Mouse (Mus musculus) midbrain, embryonic 11.5 days (tissue): ENCODE results near the gene Cer1. TPM values are rescaled to one million over a fixed set of nuclear protein-coding genes. Genes with fewer than 3 reads are reported as not detected.
A peak's percentile ranks its signal among the peaks of the same experiment; 100 is the strongest.

Source experiments
- ATAC-seq: fragments of 200-750 bp; cut with Nextera tagmentation; 2 replicates; pipeline ENCODE4 v1.8.0; 2017; ENCODE audit warnings: moderate TSS enrichment, moderate library complexity; ENCODE audit not compliant: low FRiP score
- DNase-seq: peaks from one replicate; pipeline ENCODE4 v3.0.0; 2015; ENCODE audit warnings: low spot score; ENCODE audit errors: missing footprints
- H3K27ac ChIP-seq: fragments of 300-500 bp; sonication (generic); 2 replicates; pipeline ENCODE4 v1.5.1; 2014; ENCODE audit warnings: low read depth, low read length
- H3K27me3 ChIP-seq: fragments of 300-500 bp; sonication (generic); 2 replicates; pipeline ENCODE4 v1.6.1; 2014; ENCODE audit warnings: mild to moderate bottlenecking, low read length, moderate library complexity, mixed read lengths; ENCODE audit not compliant: control insufficient read depth, insufficient read depth
- H3K36me3 ChIP-seq: fragments of 300-500 bp; sonication (generic); 2 replicates; pipeline ENCODE4 v1.6.1; 2014; ENCODE audit warnings: mild to moderate bottlenecking, low read length, moderate library complexity, mixed read lengths; ENCODE audit not compliant: control insufficient read depth, insufficient read depth
- H3K4me1 ChIP-seq: fragments of 300-500 bp; sonication (generic); 2 replicates; pipeline ENCODE4 v1.6.1; 2014; ENCODE audit warnings: low read length; ENCODE audit not compliant: control insufficient read depth, insufficient read depth
- H3K4me2 ChIP-seq: fragments of 300-500 bp; sonication (generic); 2 replicates; pipeline ENCODE4 v1.6.1; 2014; ENCODE audit warnings: mild to moderate bottlenecking, moderate library complexity
- H3K4me3 ChIP-seq: fragments of 300-500 bp; sonication (generic); 2 replicates; pipeline ENCODE4 v1.5.1; 2014; ENCODE audit warnings: low read depth, low read length
- H3K9ac ChIP-seq: fragments of 300-500 bp; sonication (generic); 2 replicates; pipeline ENCODE4 v1.6.1; 2014; ENCODE audit warnings: low read length
- H3K9me3 ChIP-seq: fragments of 300-500 bp; sonication (generic); 2 replicates; pipeline ENCODE4 v1.6.1; 2016; ENCODE audit warnings: low read length; ENCODE audit not compliant: control insufficient read depth
- WGBS: fragments of 180-500 bp; shearing (Covaris S2); extraction: QIAGEN DNeasy Blood & Tissue Kit; methylation state at CpG from one replicate; pipeline ENCODE4 v1.1.7; 2014; 5-methylcytosine and 5-hydroxymethylcytosine counted together
- polyA plus RNA-seq: library from polyadenylated mRNA; unstranded; fragments of >200 nt; fragmentation: Nextera tagmentation; extraction: Ambion mirVana; gene quantifications from 2 replicates; pipeline ENCODE4 v1.2.1, GENCODE M21; 2014

Cer1 gene
- polyA plus RNA-seq = not detected in 2 replicates

DNA sequence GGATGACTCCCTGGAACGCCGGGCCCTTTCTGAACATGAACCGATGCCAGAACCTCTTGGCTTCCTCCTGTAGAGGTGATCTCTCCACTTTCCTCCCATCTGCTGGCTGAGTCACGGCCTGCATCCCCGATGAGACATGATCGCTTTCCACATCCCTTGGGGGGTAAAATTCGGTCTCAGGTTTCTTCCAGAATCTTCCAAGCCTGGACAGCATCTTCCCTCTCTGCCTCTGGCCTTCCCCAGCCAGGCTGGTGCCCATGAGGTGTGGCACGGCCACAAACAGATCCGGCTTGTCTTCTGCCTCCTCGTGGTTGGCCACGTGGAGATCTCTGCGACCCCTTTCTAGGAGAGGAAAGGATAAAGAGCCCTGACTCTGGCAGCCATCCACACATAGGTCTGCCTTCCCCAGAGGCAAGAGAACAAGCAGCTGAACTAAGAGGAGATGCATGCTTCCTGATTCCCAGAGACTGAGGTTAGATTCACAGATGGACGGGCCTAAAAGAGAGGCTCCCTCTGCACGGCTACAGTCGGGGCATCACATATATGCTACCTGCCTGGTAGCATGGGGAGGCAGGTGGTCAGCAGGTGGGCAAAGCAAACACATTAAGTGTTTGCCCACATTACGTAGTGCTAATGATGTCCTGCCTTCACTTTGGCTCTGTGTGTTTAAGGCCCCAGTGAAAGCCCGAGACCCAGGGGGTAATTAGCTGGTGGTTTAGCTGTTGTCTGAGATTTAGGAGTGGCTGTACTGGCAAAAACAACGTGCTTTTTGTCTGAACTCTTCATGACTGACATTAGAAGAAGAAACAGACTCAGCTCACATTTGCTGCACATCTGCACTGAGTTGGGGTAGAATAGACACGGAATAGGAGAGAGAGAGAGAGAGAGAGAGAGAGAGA, at the start of gene Cer1:
Gene Cer1, minus strand, starts transcription at position 513 of the 899 bp plus-strand sequence.
- Histone ChIP-seq H3K4me3 (no peak within 1 kb of the TSS), H3K9me3 (no peaks in the 10 kb centered on the region), H3K36me3 (no peaks in the 10 kb centered on the region), H3K9ac (no peak within 1 kb of the TSS), H3K4me2 (no peak within 1 kb of the TSS), H3K27me3 (no peaks in the 10 kb centered on the region), H3K4me1 (no peaks in the 10 kb centered on the region), H3K27ac (no peak within 1 kb of the TSS)
- 77% methylated on average over 18 of the region's 19 CpGs for WGBS
- ATAC-seq (no peak), DNase-seq (peak; percentile 37)

- WGBS = 14% methylated on average over 5 of the region's 5 CpGs
- no peak overlapping the region for H3K9ac ChIP-seq
- H3K4me1 ChIP-seq = no peaks in the 10 kb centered on the region
- H3K4me3 ChIP-seq = no peak overlapping the region
- H3K9me3 ChIP-seq = no peaks in the 10 kb centered on the region
- DNase-seq (peak; percentile 88), ATAC-seq (peak; percentile 93)
- H3K27ac ChIP-seq = no peak overlapping the region
- H3K4me2 ChIP-seq = no peak overlapping the region
- no peaks in the 10 kb centered on the region for H3K27me3 ChIP-seq
- no peaks in the 10 kb centered on the region for H3K36me3 ChIP-seq
Observed at GRCm38 (mm10) chr4:82934308-82934707, 49.4 kb upstream of the Cer1 start.

- Histone ChIP-seq H3K27ac (no peak overlapping the region), H3K36me3 (no peaks in the 10 kb centered on the region), H3K4me3 (no peak overlapping the region), H3K4me2 (no peak overlapping the region), H3K9ac (no peak overlapping the region; the same call in 1 of the 2 replicates), H3K27me3 (no peaks in the 10 kb centered on the region), H3K4me1 (no peaks in the 10 kb centered on the region), H3K9me3 (no peaks in the 10 kb centered on the region)
- ATAC-seq (peak; percentile 85), DNase-seq (peak; percentile 97)
- 18% methylated on average over 14 of the region's 14 CpGs for WGBS
Observed at GRCm38 (mm10) chr4:82933698-82934210, 48.8 kb upstream of the Cer1 start.

DNA sequence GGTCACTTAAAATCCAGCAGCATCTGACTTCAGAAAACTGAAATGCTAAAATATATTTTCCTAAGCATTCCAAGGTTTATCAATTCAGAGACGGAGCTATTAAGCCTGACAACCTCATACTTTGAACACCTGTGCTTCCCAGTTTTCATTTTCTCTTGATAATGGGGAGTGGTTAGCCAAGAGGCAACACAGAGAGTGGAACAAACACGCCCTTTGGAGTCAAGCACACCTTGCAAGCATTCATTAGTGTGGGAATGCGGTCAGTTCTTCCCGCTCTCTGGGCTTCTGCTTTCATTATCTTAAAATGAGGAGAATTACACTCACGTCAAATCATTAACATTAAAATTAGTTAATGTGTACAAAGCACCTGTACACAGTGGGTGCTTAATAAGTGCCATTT, 45.1 kb upstream of the Cer1 start:
- H3K27ac ChIP-seq = no peak overlapping the region
- no peaks in the 10 kb centered on the region for H3K4me1 ChIP-seq
- H3K4me3 ChIP-seq = no peak overlapping the region
- H3K36me3 ChIP-seq = no peaks in the 10 kb centered on the region
- no peak overlapping the region for H3K4me2 ChIP-seq
- H3K9me3 ChIP-seq = no peaks in the 10 kb centered on the region
- H3K27me3 ChIP-seq = no peaks in the 10 kb centered on the region
- WGBS = 87% methylated on average over 5 of the region's 5 CpGs
- ATAC-seq (no peak), DNase-seq (no peak)
- H3K9ac ChIP-seq = no peak overlapping the region

DNA sequence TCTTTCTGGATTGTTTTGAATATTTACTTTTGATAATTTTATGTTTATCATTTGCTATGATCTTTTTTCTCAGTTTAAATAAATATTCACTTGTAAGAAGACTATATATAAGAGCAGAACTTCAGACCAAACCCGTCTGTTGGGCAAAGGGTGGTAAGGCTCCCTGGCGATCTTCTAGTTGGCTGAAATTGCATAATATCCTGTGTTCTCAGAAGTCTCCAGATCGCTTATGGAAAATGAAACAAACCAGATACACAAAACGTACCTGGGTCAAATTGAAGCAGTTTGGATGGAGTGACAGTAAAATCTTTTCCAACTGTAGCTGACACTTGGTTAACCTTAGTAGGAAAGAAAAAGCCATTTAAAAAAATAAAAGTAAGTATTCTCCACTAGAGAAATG, 37.0 kb upstream of the Cer1 start:
- Histone ChIP-seq H3K4me2 (no peak overlapping the region), H3K27me3 (no peaks in the 10 kb centered on the region), H3K36me3 (no peaks in the 10 kb centered on the region), H3K9me3 (no peaks in the 10 kb centered on the region), H3K9ac (no peak overlapping the region), H3K4me3 (no peak overlapping the region), H3K27ac (no peak overlapping the region), H3K4me1 (no peaks in the 10 kb centered on the region)
- ATAC-seq (no peak), DNase-seq (no peak)
- 83% methylated on average over 4 of the region's 4 CpGs for WGBS

GRCm38 (mm10) chr4:82918625-82919024, 33.7 kb upstream of the Cer1 start:
- WGBS = 84% methylated on average over 2 of the region's 2 CpGs

DNA sequence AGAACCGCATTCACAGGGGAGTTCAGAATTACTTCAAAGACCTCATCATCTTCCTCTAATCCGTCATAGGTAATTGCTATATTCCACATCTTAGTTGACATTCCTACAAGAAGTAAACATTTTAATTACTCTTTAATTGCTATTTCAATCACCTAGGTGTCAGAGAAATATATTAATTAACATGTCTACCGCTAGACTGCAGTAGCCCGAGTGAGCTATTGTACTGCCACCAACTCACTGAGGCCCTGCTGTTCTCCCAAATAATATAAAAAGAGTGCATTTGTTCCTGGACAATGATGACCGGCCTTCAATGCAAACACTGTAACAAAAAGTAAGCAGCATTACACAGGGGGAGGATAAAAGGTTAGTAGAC, 31.7 kb upstream of the Cer1 start:
- H3K27me3 ChIP-seq = no peaks in the 10 kb centered on the region
- H3K4me2 ChIP-seq = peak overlapping the region; percentile 12; the same call in 1 of the 2 replicates
- ATAC-seq (peak; percentile 40; the same call in 1 of the 2 replicates), DNase-seq (no peak)
- H3K4me1 ChIP-seq = peaks cover 11% of the 10 kb centered on the region
- H3K9me3 ChIP-seq = no peaks in the 10 kb centered on the region
- no peaks in the 10 kb centered on the region for H3K36me3 ChIP-seq
- H3K27ac ChIP-seq = no peak overlapping the region
- 49% methylated on average over 5 of the region's 5 CpGs for WGBS
- H3K9ac ChIP-seq = no peak overlapping the region; the same call in 1 of the 2 replicates
- no peak overlapping the region for H3K4me3 ChIP-seq

More at GRCm38 (mm10) chr4:82918625-82919024, 33.7 kb upstream of the Cer1 start:
- Histone ChIP-seq H3K4me2 (no peak overlapping the region), H3K27ac (no peak overlapping the region), H3K36me3 (no peaks in the 10 kb centered on the region), H3K4me3 (no peak overlapping the region), H3K9me3 (no peaks in the 10 kb centered on the region), H3K9ac (no peak overlapping the region), H3K4me1 (peaks cover 11% of the 10 kb centered on the region), H3K27me3 (no peaks in the 10 kb centered on the region)
- ATAC-seq (no peak), DNase-seq (no peak)

DNA sequence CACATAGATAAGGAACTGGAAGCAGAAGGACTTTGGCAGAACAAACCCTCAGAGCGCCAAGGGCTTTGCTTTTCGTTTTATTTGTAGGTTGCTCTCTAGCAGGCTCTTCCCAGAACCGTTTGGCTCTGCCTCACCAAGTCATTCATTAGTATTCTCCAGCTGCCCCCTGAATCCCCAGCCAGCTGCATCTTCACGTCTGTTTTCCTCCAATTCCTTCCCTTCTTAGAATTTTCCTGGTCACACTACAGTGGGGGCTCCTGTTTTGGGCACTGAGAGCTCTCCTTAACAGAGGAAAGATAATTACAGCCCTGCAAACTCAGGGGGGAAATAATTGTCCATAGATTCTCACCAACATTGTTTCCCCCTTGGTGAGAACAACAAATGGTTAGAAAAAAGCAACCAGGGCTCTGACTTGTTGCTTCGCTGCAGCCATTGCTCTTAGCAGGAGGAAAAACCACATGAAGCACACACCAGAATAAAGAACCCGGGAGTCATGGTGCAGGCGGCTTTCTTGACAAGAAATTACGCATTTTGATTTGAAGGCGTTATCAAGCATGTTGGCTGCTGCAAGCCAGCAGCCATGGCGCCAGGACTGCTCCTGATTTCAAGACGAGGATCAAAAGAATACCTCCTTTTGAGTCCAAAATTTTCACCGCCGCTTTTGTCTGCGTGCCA, 31.2 kb upstream of the Cer1 start:
- peaks cover 11% of the 10 kb centered on the region for H3K4me1 ChIP-seq
- ATAC-seq = peak; percentile 42; the same call in 1 of the 2 replicates
- peak overlapping the region; percentile 12; the same call in 1 of the 2 replicates for H3K4me2 ChIP-seq
- peak; percentile 89 for DNase-seq
- H3K9me3 ChIP-seq = no peaks in the 10 kb centered on the region
- peak overlapping the region; percentile 20; the same call in 1 of the 2 replicates for H3K9ac ChIP-seq
- H3K27me3 ChIP-seq = no peaks in the 10 kb centered on the region
- WGBS = 49% methylated on average over 14 of the region's 14 CpGs
- H3K4me3 ChIP-seq = no peak overlapping the region
- no peaks in the 10 kb centered on the region for H3K36me3 ChIP-seq
- H3K27ac ChIP-seq = 0 out of 2 replicates have a peak overlapping the region, but pooled peaks have one; percentile 3
